Mouse (Mus musculus) inflammation-experienced regulatory T-cells, adult 6 months (primary cell): ENCODE measurements at regions not wholly inside any gene's neighbourhood (a gene's known extent, or its start where the extent isn't known, plus 50 kb on each side); places are given as distances from the start of the nearest gene placed in this dataset.
A peak's percentile ranks its signal among the peaks of the same experiment; 100 is the strongest.
"Not testable (repeated sequence)": the region's sequence is repeated elsewhere in the genome, so short reads cannot be mapped to it uniquely, and the experiment has no call there.

Experiments
- ATAC-seq: one replicate; pipeline ENCODE4 v1.8.0; 2017

DNA sequence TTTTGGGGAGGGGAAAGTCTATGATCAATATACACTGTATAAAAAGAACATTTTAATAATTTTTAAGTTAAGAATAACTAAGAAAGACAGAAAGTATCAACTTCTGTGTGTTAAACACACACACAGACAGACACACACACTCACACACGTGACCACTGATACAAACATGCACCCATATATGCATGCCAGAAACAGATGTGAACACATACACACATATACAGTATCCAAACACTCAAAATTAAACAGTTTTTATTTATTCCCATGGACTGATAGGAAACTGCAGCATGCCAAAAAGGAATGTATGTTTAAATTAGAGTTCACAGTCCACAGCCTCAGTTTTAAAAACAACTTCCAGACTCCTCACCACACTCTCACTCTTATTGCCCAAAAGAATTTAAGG, 203.4 kb upstream of the Tbl1x start:
- ATAC-seq: no peak

DNA sequence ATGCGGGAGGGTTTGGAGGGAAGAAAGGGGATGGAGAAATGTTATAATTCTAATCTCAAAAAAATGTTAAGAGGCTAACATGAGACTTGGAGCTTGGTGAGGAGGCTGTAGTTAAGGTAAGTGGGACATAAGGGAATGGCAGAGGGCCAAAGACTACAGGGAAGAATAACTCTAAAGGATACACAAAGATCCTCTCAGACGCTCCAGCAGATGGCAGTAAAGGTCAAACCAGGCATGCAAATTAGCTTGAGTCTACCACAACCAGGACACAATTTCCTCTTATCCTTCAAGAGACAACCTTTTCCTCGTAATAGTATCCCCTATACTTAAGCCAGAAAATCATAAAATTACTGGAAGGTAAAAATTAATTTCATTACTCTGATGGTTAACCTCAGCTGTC, 196.4 kb upstream of the Tbl1x start:
- ATAC-seq: no peak

DNA sequence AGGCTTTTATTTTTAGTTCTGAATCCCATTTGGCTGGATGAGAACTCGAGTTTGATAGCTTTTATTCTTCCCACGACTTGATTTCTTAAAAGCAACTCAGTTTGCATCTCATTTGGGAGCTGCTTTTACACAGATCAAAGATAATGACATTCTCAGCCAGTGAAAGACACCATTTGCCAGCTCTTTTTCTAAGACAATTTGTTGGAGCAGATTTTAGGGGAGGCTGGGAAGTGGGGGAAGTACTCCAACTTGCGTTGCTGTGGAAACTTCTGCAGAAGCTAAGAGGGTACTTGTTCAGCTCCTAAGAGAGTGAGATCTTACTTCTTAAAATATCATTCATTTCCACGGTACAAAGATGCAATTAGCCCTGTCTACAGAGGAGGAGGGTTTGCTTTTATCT, 187.2 kb upstream of the Tbl1x start:
- no peak for ATAC-seq

DNA sequence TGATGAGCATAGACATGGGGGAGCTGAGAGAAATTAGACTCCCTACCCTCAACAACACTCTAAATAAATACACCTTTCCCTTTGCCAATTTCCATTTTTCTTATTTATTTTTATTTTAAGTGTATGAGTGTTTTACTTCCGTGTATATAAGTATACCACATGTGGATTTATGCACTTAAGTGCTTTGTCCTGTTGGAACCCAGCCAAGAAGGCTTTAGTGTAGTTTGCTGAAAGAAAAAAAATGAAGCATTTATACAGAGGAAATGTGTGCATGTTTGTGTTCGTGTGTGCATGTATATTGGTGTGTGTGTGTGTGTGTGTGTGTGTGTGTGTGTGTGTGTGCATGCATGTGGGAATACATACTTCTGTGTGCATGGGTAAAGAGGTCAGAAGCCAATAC, 157.6 kb upstream of the Tbl1x start:
- ATAC-seq: no peak

DNA sequence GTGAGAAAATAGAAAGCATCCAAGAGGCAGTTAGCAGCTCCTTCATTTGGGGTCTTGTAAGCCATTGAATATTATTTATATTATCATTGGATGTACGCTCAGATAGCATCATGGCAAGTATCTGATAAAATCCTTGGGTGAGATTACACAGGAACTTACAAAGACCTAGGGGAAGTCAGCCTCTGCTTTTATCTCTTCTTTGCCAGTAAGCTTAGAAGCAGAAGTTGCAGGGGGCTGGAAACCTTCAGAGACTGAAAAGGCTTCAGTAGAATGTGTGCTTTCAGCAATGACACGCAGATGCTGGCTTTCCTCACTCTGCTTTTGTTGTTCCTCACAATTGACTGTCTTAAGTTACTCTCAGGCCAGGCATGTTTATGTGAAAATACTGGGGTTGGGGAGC, 150.3 kb upstream of the Tbl1x start:
- no peak for ATAC-seq

DNA sequence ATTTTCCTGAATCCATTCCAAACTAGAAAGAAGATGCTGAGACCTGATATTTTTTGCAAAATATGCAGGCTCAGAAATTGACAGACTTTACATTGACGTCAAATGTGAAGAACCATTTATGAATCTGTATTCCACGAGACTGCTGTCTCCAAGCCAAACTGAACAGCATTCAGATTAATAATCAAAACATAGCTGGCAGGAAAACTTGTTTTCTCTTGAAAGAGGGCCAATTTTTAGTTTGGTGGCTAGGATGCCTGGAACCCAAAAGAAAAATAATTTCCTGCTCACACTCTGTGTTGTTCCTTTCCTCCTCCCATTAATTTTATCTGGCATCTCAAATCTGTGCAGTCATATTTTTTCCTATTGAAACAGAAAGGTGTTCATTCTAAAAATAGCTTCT, 149.7 kb upstream of the Tbl1x start:
- no peak for ATAC-seq

DNA sequence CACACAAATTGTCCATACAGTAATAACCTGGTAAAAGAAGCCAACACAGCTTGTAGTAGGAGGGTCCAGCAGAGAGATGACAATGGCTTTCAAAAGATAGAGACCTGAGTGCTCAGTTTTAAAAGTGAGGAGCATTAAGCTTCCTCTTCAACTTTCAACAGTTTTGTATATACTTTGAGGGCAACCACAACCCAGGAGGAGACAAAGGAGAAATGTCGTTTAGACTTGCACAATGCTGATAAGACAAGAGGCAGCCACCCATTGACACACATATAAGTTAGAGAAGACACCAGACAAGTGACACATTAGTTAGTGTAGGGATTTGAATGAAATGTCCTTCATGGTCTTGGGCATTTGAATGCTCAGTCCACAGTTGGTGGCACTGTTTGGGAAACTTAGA, 147.2 kb upstream of the Tbl1x start:
- ATAC-seq: no peak

DNA sequence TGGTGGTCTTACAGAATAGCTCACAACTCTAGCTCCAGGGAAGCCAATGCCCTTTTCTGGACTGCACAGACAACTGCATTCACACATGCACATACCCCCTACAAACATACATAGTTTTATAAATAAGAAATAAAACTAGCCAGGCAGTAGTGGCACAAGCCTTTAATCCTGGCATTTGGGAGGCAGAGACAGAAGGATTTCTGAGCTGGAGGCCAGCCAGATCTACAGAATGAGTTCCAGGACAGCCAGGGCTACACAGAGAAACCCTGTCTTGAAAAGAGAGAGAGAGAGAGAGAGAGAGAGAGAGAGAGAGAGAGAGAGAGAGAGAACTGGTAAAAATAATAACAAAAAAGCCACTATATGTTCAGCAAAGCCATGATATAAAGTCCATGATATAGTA, 143.5 kb upstream of the Tbl1x start:
- ATAC-seq: no peak

DNA sequence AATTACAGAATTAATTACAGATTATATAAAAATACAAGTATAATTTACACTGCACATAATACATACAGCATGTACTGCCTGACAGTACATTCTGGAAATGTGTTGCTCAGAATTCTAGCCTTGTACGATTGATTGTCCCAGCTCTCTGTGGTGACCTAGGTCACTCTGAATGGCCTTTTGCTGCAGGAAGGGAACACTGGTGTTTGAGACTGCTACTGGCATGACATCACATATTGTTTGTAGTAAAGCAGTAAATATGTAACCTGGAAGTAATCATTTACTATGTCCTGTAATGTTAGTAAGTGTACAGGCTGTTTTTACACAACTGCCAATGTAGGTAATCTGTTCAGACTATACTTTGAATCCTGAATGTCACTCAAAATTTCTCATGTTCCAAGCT, 123.5 kb upstream of the Tbl1x start:
- ATAC-seq: no peak

DNA sequence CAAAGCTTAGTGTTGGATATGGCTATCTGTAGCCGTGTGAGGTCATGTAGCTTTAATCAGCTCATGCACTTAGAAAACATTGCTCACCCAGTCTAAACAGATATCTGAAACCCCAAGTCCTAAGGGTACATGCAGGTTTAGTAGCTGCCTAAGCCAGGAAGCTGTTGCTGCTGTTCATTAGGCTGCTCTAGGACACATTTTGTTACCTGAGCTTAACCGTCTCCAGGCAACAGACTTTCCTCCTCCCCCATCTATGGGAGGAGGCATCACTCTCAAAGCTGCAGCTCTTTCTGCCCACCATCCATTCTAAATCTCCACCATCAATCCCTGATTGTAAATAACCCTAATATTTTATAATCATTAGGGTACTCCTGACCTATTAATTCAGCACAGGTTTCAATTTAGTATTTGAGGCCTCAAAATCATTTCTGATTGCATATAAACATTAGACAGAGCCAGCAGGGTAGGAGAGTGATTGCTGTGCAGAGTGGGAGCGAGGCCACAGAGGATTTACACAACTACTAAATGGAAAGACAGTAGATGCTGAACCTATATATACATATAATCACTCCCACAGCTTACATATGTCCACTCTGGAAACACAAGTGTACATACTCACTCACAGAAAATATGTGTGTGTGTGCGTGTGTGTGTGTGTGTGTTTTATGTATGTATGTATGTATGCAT, 118.9 kb upstream of the Tbl1x start:
- ATAC-seq: no peak

DNA sequence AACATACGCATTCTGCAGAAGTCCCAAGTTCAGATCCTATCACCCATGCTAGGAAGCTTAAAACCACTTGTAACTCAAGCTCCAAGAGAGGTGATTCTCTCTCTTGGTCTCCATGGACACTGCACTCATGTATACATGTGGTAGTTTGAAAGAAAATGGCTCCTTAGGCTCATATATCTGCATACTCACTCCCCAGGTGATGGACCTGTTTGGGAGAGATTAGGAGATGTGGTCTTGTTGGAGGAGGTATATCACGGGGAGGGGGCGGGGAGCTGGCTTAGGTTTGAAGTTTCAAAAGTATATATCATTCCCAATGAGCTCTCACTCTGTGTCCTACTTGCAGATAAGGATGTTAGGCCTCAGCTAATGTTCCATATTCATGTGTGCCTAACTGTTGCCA, 103.9 kb upstream of the Tbl1x start:
- no peak for ATAC-seq

DNA sequence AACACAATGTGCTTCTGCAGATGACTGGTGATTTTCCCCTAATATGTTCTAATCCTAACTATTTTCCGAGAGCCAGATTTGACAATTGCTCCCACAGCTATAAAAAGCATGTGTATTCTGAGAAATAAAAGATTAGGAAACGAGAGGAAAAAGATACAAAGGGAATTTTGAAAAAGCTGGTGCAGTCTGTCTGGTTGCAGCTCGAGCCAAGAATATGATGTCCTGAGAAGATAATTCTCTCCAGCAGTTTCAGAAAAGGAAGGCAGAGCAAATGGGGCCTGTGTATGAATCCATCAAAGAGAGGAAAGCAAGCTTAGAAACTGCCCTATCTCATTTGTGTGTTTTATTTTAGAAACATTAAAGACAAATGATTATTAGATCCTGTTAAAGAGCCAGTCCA, 102.9 kb upstream of the Tbl1x start:
- ATAC-seq: no peak

DNA sequence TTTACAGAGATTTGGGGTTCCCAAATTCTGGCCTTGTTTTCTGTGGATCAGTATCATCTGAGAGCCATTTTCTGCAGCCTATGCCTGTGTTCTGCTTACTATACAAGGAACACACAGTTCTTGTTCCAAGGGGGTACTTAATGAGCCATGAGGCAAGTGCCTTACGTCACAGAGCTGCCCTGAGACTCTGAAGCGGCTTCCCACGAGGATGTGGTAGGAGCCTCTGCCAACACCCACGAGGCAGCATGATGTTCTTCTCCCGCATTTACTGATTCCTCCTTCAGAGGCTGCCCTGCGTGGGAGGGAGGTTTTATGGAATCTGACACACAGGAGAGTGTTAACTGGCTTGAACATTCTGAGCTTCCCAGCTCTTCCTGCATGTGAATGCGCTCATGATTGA, 101.4 kb upstream of the Tbl1x start:
- ATAC-seq: no peak

DNA sequence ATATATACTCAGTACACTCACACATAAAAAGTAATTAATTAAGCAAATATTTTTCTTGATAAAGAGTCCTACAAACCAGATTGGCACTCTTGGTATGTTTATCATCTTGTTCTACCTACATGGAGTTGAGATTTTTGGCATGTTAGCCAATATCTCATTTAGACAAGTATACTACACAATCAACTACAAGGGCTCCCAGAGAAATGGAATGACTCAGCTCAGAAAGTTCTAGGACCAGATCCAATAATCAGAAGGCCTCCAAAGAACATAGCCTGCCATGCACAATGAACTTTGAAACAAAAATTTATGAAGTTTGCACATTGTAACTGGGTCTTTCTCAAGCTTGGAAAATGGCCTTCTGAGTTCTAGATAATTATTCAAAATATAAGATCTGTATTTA, 100.0 kb upstream of the Tbl1x start:
- no peak for ATAC-seq

DNA sequence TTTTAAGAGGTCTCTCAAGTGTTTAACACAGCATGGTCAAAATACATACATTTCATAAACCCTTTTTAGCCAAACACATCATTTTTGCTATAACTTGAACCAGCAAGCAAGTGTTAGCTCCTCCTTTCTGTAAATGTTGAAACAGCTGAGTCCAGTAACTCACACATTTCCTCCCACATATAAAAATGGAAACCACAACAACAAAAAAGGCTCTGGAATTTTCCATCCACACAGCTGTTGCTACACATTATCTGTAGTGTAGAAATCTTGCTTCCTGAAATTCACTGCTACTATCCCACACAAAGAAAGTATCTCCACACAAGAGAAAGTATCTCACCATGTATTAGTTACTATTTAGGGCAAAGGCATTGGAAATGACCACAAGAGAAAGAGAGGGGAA, 96.7 kb upstream of the Tbl1x start:
- no peak for ATAC-seq

DNA sequence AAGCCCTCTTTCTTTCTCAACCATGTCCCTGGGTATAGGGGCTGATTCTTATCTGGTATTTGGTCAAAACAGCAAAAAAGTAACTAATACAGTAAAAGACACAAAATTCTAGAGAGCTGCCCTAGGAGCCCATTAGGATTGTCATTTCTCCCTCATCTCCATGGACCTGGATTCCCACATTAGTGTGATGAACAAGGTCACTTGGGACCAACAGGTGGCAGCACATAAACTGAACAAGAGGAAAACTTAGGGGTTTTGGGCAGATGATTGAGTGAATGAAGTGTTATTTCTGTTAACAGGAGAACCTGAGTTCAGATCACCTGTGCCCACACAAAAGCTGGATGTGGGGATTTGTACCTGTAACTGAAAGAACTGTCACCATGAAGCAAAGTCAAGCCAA, 93.0 kb upstream of the Tbl1x start:
- ATAC-seq: no peak

DNA sequence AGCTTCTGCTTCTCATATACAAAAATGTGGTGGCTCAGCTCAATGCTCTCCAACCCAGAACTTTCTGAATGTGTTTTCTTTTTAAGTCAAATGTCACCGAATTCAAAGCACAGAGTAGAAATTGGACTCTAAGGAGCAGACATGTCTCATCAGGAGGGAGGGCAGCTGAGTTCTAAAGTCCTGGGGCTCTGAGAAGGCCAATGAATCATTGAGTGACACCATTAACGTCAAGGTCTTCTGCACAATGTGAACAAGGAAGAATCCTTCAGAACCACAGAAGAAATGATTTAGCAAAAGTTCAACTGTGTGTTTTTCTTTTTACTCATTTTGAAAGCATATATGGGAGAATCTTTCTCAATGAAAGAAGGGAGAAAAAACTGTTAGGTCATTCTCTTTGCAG, 88.6 kb upstream of the Tbl1x start:
- no peak for ATAC-seq

DNA sequence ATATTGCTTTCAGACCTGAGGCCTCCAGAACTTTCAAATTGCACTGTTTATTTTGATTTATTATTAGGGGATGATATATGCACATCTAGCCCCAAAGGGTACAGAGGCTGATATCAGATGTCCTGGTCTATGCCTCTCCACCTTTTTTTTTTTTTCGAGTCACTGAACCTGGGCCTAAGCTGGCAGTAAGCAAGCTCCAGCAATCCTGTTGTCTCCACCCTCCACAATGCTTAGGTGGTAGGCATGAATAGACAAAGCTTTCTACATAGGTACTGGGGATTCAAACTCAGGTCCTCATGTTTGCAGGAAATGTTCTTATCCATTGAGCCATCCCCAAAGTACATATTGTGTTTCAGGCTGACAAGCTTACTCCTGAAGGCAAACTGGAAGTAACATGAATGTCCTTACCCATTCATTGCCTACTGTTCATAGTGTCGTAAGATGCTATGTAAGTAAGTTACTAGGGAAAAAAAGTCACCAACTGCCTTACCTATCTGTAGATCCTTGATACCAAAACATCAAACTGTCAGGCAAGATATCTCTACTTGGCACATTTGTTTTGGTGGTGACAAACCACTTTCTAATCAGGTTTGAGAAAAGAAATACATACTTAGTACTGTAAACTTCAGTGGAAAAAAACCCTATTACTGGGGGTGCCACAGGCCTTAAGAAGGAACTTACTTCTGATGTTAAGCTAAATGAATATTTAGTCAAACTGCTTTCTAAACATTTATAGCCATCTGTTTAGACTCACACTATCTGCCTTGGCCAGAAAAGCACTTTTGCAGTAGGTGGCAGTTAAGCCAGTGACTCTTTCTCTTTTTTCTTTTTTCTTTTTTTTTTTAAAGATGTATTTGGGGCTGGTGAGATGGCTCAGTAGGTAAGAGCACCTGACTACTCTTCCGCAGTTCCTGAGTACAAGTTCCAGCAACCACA, 85.8 kb upstream of the Tbl1x start:
- ATAC-seq: no peak

DNA sequence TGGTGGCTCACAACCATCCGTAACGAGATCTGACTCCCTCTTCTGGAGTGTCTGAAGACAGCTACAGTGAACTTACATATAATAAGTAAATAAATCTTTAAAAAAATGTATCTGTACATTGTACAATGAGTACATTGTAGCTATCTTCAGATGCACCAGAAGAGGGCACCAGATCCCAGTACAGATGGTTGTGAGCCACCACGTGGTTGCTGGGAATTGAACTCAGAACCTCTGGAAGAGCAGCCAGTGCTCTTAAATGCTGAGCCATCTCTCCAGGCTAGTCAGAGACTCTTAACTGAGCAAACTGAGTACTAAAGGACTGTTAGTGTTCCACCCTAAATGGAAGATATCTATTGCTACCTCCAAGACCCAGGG, 85.1 kb upstream of the Tbl1x start:
- ATAC-seq: not testable (repeated sequence)

DNA sequence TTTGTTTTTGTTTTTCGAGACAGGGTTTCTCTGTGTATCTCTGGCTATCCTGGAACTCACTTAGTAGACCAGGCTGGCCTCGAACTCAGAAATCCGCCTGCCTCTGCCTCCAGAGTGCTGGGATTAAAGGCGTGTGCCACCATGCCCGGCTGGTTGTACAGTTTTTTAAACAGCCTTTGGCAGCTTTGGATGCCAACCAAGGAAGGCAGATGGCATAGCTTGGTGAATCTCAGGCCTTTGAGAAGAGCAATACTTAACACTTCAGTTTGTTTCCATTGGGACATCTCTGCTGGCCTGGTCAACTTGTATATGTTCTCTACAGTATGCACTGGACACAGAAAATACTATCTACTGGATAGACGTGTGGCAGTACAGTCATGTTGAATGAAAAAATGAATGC, 84.0 kb upstream of the Tbl1x start:
- not testable (repeated sequence) for ATAC-seq

DNA sequence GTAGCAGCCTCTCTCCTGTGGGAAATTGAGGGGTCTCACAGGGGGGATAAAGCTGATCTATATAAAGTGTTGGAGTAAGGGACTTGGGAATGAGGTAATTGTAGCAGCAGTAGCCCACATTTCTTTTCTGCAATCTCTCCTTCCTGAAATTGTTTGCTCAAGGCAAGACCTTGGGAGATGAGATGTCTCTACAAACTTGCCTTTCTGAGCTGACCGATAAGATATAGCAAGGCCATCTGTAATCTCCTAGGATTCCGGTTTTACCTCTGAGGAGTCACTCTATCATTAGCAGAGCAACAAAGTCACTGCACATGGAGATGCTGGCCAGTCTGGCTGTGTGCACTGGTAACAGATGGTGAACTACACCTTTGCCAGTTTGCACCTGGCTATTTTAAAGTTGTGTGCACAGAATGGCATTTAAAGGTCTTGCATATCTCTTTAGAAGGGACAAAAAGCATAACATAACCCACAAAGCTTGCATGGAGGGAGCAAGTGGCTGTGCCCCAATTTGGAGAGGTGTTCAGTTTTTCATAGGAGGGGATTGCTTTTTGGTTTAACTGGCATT, 78.7 kb upstream of the Tbl1x start:
- ATAC-seq: no peak

DNA sequence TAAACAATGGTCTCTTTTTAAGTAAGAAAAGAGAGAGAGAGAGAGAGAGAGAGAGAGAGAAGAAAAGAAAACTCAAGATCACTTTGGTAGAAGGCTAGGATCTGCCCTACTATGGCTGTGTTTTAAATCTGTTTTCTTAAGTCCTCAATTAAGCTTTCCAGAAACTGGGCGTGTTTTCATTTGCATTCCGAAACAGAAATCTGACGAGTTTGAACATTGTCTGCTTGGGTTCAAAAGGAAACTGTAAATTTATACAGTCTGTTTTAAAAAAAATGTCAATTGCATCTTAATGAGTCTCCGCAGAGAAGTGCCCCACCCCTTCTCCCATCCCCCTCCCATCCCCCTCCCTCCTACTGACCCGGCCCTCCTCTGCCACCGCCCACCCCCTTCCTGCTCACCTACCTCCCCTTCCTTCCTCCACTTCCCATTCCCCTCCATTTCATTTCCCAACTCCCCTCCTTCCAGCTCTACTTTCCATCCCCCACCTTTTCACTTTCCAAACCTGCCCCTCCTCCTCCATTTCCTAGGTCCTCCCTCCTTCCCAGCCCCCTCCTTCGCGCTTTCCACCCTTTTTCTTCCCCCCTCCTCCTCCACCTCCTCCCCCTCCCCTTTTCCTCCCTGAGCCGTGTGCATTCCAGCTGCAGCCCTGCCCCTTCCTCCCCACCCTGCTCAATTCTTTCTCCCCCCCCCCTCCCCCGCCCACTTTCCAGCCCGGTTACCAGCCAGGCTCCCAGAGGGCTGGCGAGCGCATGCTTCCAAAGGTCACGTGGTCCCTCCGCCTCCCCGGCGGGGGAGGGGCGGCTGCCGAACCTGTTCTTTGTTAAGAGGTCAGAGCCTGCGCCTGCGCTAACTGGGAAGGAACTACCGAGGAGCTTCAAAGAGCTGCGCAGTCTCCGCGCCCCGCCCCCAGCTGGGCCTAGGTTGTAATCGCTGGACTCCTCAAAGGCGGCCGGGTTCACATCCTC, 77.7 kb upstream of the Tbl1x start:
- ATAC-seq: peak; percentile 92

DNA sequence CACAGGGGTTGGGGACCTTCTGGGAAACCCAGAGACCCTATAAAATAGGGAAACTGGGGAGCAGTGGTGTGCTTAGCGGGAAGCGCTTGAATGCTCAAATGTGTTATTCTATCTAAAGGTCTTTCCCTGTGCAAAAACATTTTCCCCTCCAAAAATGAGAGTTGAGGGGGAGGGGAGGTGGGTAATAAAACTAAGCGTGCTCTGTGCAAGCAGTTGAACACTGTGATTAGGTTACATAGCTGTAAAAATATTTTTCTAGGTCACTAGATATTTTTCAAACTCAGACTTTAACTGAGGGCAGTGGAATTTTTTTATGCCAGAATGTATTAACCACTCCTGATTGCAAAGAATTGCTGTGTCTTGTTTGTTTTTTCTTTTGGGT, 77.0 kb upstream of the Tbl1x start:
- ATAC-seq: no peak
